Mouse (Mus musculus) intestine, embryonic 15.5 days (tissue): ENCODE results near the gene Slc41a1. TPM values are rescaled to one million over a fixed set of nuclear protein-coding genes. Genes with fewer than 3 reads are reported as not detected.
A peak's percentile ranks its signal among the peaks of the same experiment; 100 is the strongest.

Source experiments
- ATAC-seq: fragments of 200-750 bp; cut with Nextera tagmentation; 2 replicates; pipeline ENCODE4 v1.8.0; 2017; ENCODE audit warnings: moderate TSS enrichment, moderate library complexity
- H3K27ac ChIP-seq: fragments of 300-500 bp; sonication (generic); 2 replicates; pipeline ENCODE4 v1.5.1; 2015; ENCODE audit warnings: mild to moderate bottlenecking, inconsistent platforms
- H3K27me3 ChIP-seq: fragments of 300-500 bp; sonication (generic); replicated peaks from 2 replicates; pipeline ENCODE4 v1.6.1; 2015; ENCODE audit warnings: inconsistent platforms
- H3K36me3 ChIP-seq: fragments of 300-500 bp; sonication (generic); 2 replicates; pipeline ENCODE4 v1.6.1; 2015; ENCODE audit warnings: inconsistent platforms
- H3K4me1 ChIP-seq: fragments of 300-500 bp; sonication (generic); replicated peaks from 2 replicates; pipeline ENCODE4 v1.6.1; 2015; ENCODE audit warnings: inconsistent platforms
- H3K4me2 ChIP-seq: fragments of 300-500 bp; sonication (generic); replicated peaks from 2 replicates; pipeline ENCODE4 v1.6.1; 2015; ENCODE audit warnings: mild to moderate bottlenecking, inconsistent platforms
- H3K4me3 ChIP-seq: fragments of 300-500 bp; sonication (generic); replicated peaks from 2 replicates; pipeline ENCODE4 v1.5.1; 2015; ENCODE audit warnings: inconsistent platforms
- H3K9ac ChIP-seq: fragments of 300-500 bp; sonication (generic); 2 replicates; pipeline ENCODE4 v1.6.1; 2015; ENCODE audit warnings: inconsistent platforms
- H3K9me3 ChIP-seq: fragments of 300-500 bp; sonication (generic); 2 replicates; pipeline ENCODE4 v1.6.1; 2016; ENCODE audit warnings: inconsistent platforms
- WGBS: fragments of 180-500 bp; shearing (Covaris S2); methylation state at CpG from one replicate; pipeline ENCODE4 v1.1.7; 2015; 5-methylcytosine and 5-hydroxymethylcytosine counted together
- polyA plus RNA-seq: library from polyadenylated mRNA; unstranded; fragments of >200 nt; fragmentation: Nextera tagmentation; extraction: Ambion mirVana; gene quantifications from 2 replicates; pipeline ENCODE4 v1.2.1, GENCODE M21; 2015

Gene Slc41a1
- polyA plus RNA-seq, 1 experiment from 2014 or later, result 10.5 TPM

DNA sequence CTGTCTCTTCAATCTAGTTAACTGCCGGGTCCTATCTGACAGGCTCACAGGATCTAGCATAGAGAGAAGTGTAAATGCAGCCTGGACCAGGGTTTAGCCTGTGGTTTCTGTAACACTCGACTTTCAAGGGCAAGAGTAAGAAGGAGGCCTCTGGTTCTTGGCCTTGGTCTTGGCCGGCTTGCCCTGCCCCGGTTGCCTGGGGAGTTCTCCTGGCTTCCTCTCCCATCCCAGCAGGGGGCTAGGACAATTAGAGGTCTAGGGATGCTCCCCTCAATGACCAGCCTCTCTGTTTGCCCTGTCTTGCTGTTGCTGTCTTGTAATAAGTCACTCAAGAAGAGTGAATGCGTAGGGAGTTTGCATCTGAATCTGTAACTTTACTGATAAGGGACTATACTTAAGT is 2.0 kb downstream of the Slc41a1 start:
- peak overlapping the region; percentile 77; the same call in 1 of the 2 replicates for H3K4me3 ChIP-seq
- H3K27ac ChIP-seq, result no peak overlapping the region
- H3K36me3 ChIP-seq, result no peaks in the 10 kb centered on the region
- H3K9ac ChIP-seq, result 0 out of 2 replicates have a peak overlapping the region, but pooled peaks have one; percentile 75
- peak overlapping the region; percentile 81 for H3K4me2 ChIP-seq
- no peaks in the 10 kb centered on the region for H3K27me3 ChIP-seq
- no peaks in the 10 kb centered on the region for H3K9me3 ChIP-seq
- H3K4me1 ChIP-seq, result peaks cover 9% of the 10 kb centered on the region
- no peak for ATAC-seq
- 37% methylated on average over 5 of the region's 5 CpGs for WGBS

DNA sequence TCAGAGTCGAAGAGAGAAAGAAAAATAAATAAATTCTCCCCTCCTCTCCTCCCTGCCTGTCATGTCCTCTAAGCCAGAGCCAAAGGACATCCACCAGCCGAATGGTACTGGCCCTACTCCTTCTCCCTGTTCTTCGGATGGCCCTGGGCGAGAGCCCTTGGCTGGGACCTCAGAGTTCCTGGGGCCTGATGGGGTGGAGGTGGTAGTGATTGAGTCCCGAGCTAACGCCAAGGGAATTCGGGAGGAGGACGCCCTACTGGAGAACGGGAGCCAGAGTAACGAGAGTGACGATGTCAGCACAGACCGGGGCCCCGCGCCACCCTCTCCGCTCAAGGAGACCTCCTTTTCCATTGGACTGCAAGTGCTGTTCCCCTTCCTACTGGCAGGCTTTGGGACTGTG is 3.3 kb downstream of the Slc41a1 start:
- no peak overlapping the region for H3K4me2 ChIP-seq
- no peak overlapping the region for H3K4me3 ChIP-seq
- no peaks in the 10 kb centered on the region for H3K27me3 ChIP-seq
- no peaks in the 10 kb centered on the region for H3K36me3 ChIP-seq
- no peaks in the 10 kb centered on the region for H3K9me3 ChIP-seq
- no peak overlapping the region for H3K27ac ChIP-seq
- peaks cover 9% of the 10 kb centered on the region for H3K4me1 ChIP-seq
- no peak for ATAC-seq
- WGBS, result 90% methylated on average over 15 of the region's 15 CpGs
- no peak overlapping the region for H3K9ac ChIP-seq

DNA sequence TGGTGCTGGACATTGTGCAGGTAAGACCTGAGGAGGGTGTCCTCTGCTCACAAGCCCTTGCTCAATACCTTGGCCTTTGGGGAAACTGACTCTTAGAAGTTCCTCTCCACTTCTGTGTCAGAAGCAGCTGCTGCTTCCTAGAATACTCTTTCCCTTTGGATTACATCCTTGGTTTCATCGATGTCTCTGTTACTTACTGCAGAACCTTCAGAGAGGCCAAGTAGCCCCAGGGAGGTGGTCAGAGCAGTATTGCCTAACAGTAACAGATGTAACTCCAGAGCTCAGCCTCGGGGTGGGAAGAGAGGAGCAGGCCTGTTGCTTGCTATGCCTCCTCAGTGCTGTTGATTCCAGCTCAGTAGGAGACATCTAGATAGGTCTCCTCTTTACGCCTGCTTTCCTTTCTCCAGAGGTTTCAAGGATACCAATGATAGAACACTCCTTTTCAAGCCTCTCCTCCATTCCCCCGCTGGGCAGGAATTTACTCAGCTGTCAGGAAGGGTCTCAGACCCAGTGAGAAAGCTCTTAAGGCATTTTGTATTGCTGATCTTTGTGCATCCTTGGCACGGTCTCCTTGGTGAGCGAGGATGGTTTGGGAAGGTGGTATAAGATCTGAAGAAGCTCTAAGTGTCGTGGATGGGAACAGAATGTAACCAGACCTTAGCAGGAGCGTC is 3.8 kb downstream of the Slc41a1 start:
- 79% methylated on average over 8 of the region's 8 CpGs for WGBS
- Histone ChIP-seq H3K27ac (no peak overlapping the region), H3K4me3 (no peak overlapping the region), H3K4me2 (no peak overlapping the region), H3K9ac (no peak overlapping the region), H3K4me1 (peaks cover 9% of the 10 kb centered on the region), H3K36me3 (no peaks in the 10 kb centered on the region), H3K9me3 (no peaks in the 10 kb centered on the region), H3K27me3 (no peaks in the 10 kb centered on the region)
- no peak for ATAC-seq

DNA sequence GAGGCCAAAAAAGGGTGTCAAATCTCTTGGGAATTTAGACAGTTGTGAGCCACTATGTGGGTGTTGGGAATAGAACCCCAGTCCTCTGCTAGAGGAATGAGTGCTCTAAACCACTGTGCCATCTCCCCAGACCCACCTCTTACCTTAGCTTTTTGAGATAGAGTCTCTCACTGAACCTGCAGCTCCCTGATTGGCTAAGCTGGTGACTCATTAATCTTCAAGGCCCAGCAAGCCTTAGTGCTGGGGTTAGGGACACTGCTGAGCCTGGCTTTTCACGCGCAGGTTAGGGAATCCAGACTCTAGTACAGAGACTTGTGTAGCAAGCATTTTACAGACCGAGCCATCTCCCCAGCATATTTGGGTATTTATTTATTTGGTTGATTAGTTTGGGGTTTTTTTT is 9.7 kb downstream of the Slc41a1 start:
- H3K4me3 ChIP-seq, result no peak overlapping the region
- no peak for ATAC-seq
- no peak overlapping the region for H3K9ac ChIP-seq
- H3K4me1 ChIP-seq, result no peaks in the 10 kb centered on the region
- no peaks in the 10 kb centered on the region for H3K9me3 ChIP-seq
- H3K27ac ChIP-seq, result no peak overlapping the region
- WGBS, result 78% methylated on average over 3 of the region's 3 CpGs
- peaks cover 9% of the 10 kb centered on the region; the same call in 1 of the 2 replicates for H3K36me3 ChIP-seq
- no peaks in the 10 kb centered on the region for H3K27me3 ChIP-seq
- no peak overlapping the region for H3K4me2 ChIP-seq

- H3K4me1 ChIP-seq, result no peaks in the 10 kb centered on the region
- H3K36me3 ChIP-seq, result peaks cover 21% of the 10 kb centered on the region; the same call in 1 of the 2 replicates
- no peak overlapping the region for H3K4me3 ChIP-seq
- H3K9me3 ChIP-seq, result no peaks in the 10 kb centered on the region
- H3K27me3 ChIP-seq, result no peaks in the 10 kb centered on the region
- ATAC-seq, result 0 out of 2 replicates have a peak, but pooled peaks have one; percentile 58
- no peak overlapping the region for H3K9ac ChIP-seq
- no peak overlapping the region for H3K27ac ChIP-seq
- no peak overlapping the region for H3K4me2 ChIP-seq
- WGBS, result 75% methylated on average over 5 of the region's 5 CpGs
Observed at GRCm38 (mm10) chr1:131838542-131838941, 11.2 kb downstream of the Slc41a1 start.

DNA sequence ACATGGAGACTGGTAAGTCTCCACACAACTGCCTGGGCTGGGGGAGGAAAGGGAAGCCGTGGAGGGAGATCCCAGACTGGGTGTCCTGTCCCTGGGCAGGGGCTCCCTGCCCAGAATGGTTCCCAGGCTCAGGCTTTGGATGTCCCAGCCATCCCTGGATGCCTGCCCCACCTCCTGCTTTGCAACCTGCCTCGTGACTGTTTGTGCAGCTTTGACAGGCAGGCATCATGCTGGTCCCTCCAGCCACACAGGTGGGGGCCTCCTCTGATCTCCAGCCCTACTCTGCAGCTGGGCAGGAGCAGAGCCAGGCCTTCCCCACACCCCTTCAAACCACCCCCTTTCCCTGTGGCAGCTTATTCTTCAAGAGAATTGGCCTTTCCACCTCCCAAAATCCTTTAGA is 12.0 kb downstream of the Slc41a1 start:
- no peaks in the 10 kb centered on the region for H3K4me1 ChIP-seq
- 68% methylated on average over 2 of the region's 2 CpGs for WGBS
- no peak overlapping the region for H3K27ac ChIP-seq
- H3K36me3 ChIP-seq, result peaks cover 26% of the 10 kb centered on the region
- no peaks in the 10 kb centered on the region for H3K27me3 ChIP-seq
- no peaks in the 10 kb centered on the region for H3K9me3 ChIP-seq
- no peak for ATAC-seq
- H3K9ac ChIP-seq, result no peak overlapping the region
- no peak overlapping the region for H3K4me2 ChIP-seq
- no peak overlapping the region for H3K4me3 ChIP-seq

- H3K4me2 ChIP-seq, result no peak overlapping the region
- H3K9ac ChIP-seq, result no peak overlapping the region
- peaks cover 38% of the 10 kb centered on the region for H3K36me3 ChIP-seq
- no peaks in the 10 kb centered on the region for H3K9me3 ChIP-seq
- H3K4me3 ChIP-seq, result no peak overlapping the region
- ATAC-seq, result no peak
- H3K27ac ChIP-seq, result no peak overlapping the region
- no peaks in the 10 kb centered on the region for H3K27me3 ChIP-seq
- WGBS, result 94% methylated on average over 4 of the region's 4 CpGs
- no peaks in the 10 kb centered on the region for H3K4me1 ChIP-seq
Observed at GRCm38 (mm10) chr1:131842221-131842620, 14.9 kb downstream of the Slc41a1 start.

DNA sequence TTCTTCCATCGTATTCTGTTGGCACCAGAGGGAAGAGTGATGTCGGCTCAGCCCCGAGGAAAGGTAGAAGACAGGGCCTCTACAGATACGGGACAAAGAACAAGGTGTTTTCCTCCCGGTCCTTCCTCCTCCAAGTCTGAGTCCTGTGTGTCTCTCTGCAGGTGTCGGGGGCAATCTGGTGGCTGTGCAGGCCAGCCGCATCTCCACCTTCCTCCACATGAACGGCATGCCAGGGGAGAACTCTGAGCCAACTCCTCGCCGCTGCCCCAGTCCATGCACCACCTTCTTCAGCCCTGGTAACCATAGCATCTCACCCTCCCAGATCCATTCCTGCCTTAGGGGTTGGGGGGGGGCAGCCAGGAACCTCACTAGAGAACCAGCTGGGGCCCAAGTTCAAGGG is 16.5 kb downstream of the Slc41a1 start:
- H3K4me2 ChIP-seq, result no peak overlapping the region
- H3K27ac ChIP-seq, result no peak overlapping the region
- H3K4me3 ChIP-seq, result no peak overlapping the region
- no peaks in the 10 kb centered on the region for H3K9me3 ChIP-seq
- peaks cover 38% of the 10 kb centered on the region for H3K36me3 ChIP-seq
- H3K27me3 ChIP-seq, result no peaks in the 10 kb centered on the region
- no peaks in the 10 kb centered on the region for H3K4me1 ChIP-seq
- no peak for ATAC-seq
- H3K9ac ChIP-seq, result no peak overlapping the region
- 93% methylated on average over 10 of the region's 10 CpGs for WGBS

DNA sequence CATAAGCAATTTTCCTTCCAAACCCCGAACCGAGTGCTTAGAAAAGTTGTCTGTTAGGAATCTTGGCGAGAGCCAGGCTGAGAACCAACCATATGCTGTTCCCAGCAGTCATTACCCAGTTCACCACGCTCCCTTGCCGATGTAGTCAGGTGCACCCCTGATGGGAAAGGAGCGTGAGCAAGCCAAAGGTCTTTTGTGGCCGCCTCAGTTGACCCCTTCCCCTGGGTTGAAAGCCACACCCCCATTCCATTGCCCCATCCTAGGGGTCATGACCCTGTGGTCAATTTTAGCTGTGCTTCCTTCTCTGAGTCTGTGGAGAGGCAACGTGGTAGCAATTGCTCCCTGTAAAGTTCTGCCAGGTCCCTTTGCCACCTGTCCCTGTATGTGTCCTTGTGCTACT is 17.6 kb downstream of the Slc41a1 start:
- H3K4me3 ChIP-seq, result no peak overlapping the region
- H3K36me3 ChIP-seq, result peaks cover 38% of the 10 kb centered on the region
- H3K4me1 ChIP-seq, result no peaks in the 10 kb centered on the region
- H3K27me3 ChIP-seq, result no peaks in the 10 kb centered on the region
- no peak for ATAC-seq
- H3K4me2 ChIP-seq, result no peak overlapping the region
- H3K27ac ChIP-seq, result no peak overlapping the region
- H3K9me3 ChIP-seq, result no peaks in the 10 kb centered on the region
- 80% methylated on average over 8 of the region's 8 CpGs for WGBS
- H3K9ac ChIP-seq, result no peak overlapping the region

GRCm38 (mm10) chr1:131846255-131846654 is 19.0 kb downstream of the Slc41a1 start:
- Histone ChIP-seq H3K4me3 (no peak overlapping the region), H3K4me2 (no peak overlapping the region), H3K36me3 (peaks cover 35% of the 10 kb centered on the region), H3K9me3 (no peaks in the 10 kb centered on the region), H3K27ac (no peak overlapping the region), H3K4me1 (no peaks in the 10 kb centered on the region), H3K27me3 (no peaks in the 10 kb centered on the region), H3K9ac (no peak overlapping the region)
- ATAC-seq, result no peak
- 81% methylated on average over 5 of the region's 5 CpGs for WGBS

GRCm38 (mm10) chr1:131861811-131862210 is 34.5 kb downstream of the Slc41a1 start:
- 72% methylated on average over 4 of the region's 4 CpGs for WGBS
- H3K9me3 ChIP-seq, result no peaks in the 10 kb centered on the region

GRCm38 (mm10) chr1:131865596-131865995 is 38.3 kb downstream of the Slc41a1 start:
- WGBS, result 79% methylated on average over 5 of the region's 5 CpGs
- Histone ChIP-seq H3K36me3 (no peaks in the 10 kb centered on the region), H3K27ac (no peak overlapping the region), H3K4me1 (no peaks in the 10 kb centered on the region; the same call in 1 of the 2 replicates), H3K4me3 (no peak overlapping the region), H3K9ac (no peak overlapping the region), H3K27me3 (no peaks in the 10 kb centered on the region), H3K9me3 (no peaks in the 10 kb centered on the region), H3K4me2 (no peak overlapping the region)
- ATAC-seq, result no peak

More at GRCm38 (mm10) chr1:131861811-131862210, 34.5 kb downstream of the Slc41a1 start:
- Histone ChIP-seq H3K36me3 (no peaks in the 10 kb centered on the region), H3K4me2 (no peak overlapping the region), H3K27ac (no peak overlapping the region), H3K4me1 (no peaks in the 10 kb centered on the region), H3K9ac (no peak overlapping the region), H3K4me3 (no peak overlapping the region), H3K27me3 (no peaks in the 10 kb centered on the region)
- no peak for ATAC-seq

- Histone ChIP-seq H3K9ac (no peak overlapping the region), H3K4me2 (no peak overlapping the region), H3K27ac (no peak overlapping the region), H3K9me3 (no peaks in the 10 kb centered on the region), H3K27me3 (no peaks in the 10 kb centered on the region), H3K4me3 (no peak overlapping the region), H3K4me1 (no peaks in the 10 kb centered on the region; the same call in 1 of the 2 replicates), H3K36me3 (no peaks in the 10 kb centered on the region)
- WGBS, result 75% methylated on average over 6 of the region's 6 CpGs
- ATAC-seq, result peak; percentile 38
Observed at GRCm38 (mm10) chr1:131866304-131866999, 39.2 kb downstream of the Slc41a1 start.
